Mouse (Mus musculus): ENCODE measurements around the gene Rsrc1. TPM values are rescaled to one million over a fixed set of nuclear protein-coding genes. Genes with fewer than 3 reads are reported as not detected.

The Rsrc1 gene
- polyA plus RNA-seq, 1 experiment, result 12.9 TPM

GRCm38 (mm10) chr3:66964884-66965283 is 16.3 kb upstream of the Rsrc1 start:
- no peak for TF ChIP-seq SRF (IDR thresholded peaks at IDR 0.05; ENCODE audit: control insufficient read depth, insufficient read length, low read depth)
- TF ChIP-seq MYOD1 (IDR thresholded peaks at IDR 0.05; ENCODE audit: control insufficient read depth in 1 of 3, insufficient read length in 2 of 3, low read depth in 2 of 3), result no peak
- no peak for TF ChIP-seq TCF12 (IDR thresholded peaks at IDR 0.05; ENCODE audit: insufficient read depth, poor library complexity, severe bottlenecking)
- TF ChIP-seq REST (IDR thresholded peaks at IDR 0.05; ENCODE audit: insufficient read depth, insufficient read length), result no peak
- no peak for TF ChIP-seq USF1 (IDR thresholded peaks at IDR 0.05; ENCODE audit: low read depth)
- no peak for TF ChIP-seq POLR2A (IDR thresholded peaks at IDR 0.05; ENCODE audit: insufficient read length, low read depth)
- TF ChIP-seq TCF3 (IDR thresholded peaks at IDR 0.05; ENCODE audit: insufficient read length, low read depth), result no peak
- no peak for TF ChIP-seq CEBPB (IDR thresholded peaks at IDR 0.05; ENCODE audit: insufficient read depth, poor library complexity, severe bottlenecking)
- no peak for TF ChIP-seq E2F4 (IDR thresholded peaks at IDR 0.05; ENCODE audit: insufficient read depth)
- no peaks in the 10 kb centered on the region for H3K79me2 ChIP-seq (ENCODE audit: control insufficient read depth, insufficient read depth)
- H3K27me3 ChIP-seq (ENCODE audit: control insufficient read depth, insufficient read depth, insufficient read length), result no peaks in the 10 kb centered on the region
- H3K36me3 ChIP-seq (ENCODE audit: control insufficient read depth, insufficient read depth), result no peaks in the 10 kb centered on the region
- no peak overlapping the region for H3K4me3 ChIP-seq
- H3ac ChIP-seq (ENCODE audit: control insufficient read depth, insufficient read length), result no peak overlapping the region
- H3K4me2 ChIP-seq (ENCODE audit: low read depth), result no peak overlapping the region

GRCm38 (mm10) chr3:66967508-66967907 is 13.7 kb upstream of the Rsrc1 start:
- TF ChIP-seq MAX (IDR thresholded peaks at IDR 0.05; ENCODE audit: low read depth), result no peak
- no peak for TF ChIP-seq USF1 (IDR thresholded peaks at IDR 0.05; ENCODE audit: low read depth)
- no peak for TF ChIP-seq REST (IDR thresholded peaks at IDR 0.05; ENCODE audit: insufficient read depth, insufficient read length)
- TF ChIP-seq CEBPB (IDR thresholded peaks at IDR 0.05; ENCODE audit: insufficient read depth, poor library complexity, severe bottlenecking), result no peak
- no peak for TF ChIP-seq E2F4 (IDR thresholded peaks at IDR 0.05; ENCODE audit: insufficient read depth)

GRCm38 (mm10) chr3:66970261-66970660 is 10.9 kb upstream of the Rsrc1 start:
- no peaks in the 10 kb centered on the region for H3K27me3 ChIP-seq (ENCODE audit: control insufficient read depth, insufficient read depth, insufficient read length)
- H3K79me2 ChIP-seq (ENCODE audit: control insufficient read depth, insufficient read depth), result no peaks in the 10 kb centered on the region
- no peak overlapping the region for H3K4me3 ChIP-seq
- no peak overlapping the region for H3K4me2 ChIP-seq (ENCODE audit: low read depth)
- H3K36me3 ChIP-seq (ENCODE audit: control insufficient read depth, insufficient read depth), result peaks cover 26% of the 10 kb centered on the region
- H3ac ChIP-seq (ENCODE audit: control insufficient read depth, insufficient read length), result no peak overlapping the region
- no peak for TF ChIP-seq USF1 (IDR thresholded peaks at IDR 0.05; ENCODE audit: low read depth)
- TF ChIP-seq MAX (IDR thresholded peaks at IDR 0.05; ENCODE audit: low read depth), result no peak
- TF ChIP-seq TCF12 (IDR thresholded peaks at IDR 0.05; ENCODE audit: insufficient read depth, poor library complexity, severe bottlenecking), result no peak
- TF ChIP-seq MYOG (IDR thresholded peaks at IDR 0.05; ENCODE audit: control insufficient read depth in 1 of 3, insufficient read depth in 1 of 3, insufficient read length in 2 of 3, low read depth in 2 of 3), result no peak
- no peak for TF ChIP-seq TCF3 (IDR thresholded peaks at IDR 0.05; ENCODE audit: insufficient read length, low read depth)
- no peak for TF ChIP-seq E2F4 (IDR thresholded peaks at IDR 0.05; ENCODE audit: insufficient read depth)
- TF ChIP-seq REST (IDR thresholded peaks at IDR 0.05; ENCODE audit: insufficient read depth, insufficient read length), result no peak
- no peak for TF ChIP-seq POLR2A (IDR thresholded peaks at IDR 0.05; ENCODE audit: insufficient read length, low read depth)

More at GRCm38 (mm10) chr3:66967508-66967907, 13.7 kb upstream of the Rsrc1 start:
- Histone ChIP-seq H3K4me2 (ENCODE audit: low read depth) (no peak overlapping the region), H3K4me3 (no peak overlapping the region), H3K79me2 (ENCODE audit: control insufficient read depth, insufficient read depth) (no peaks in the 10 kb centered on the region), H3ac (ENCODE audit: control insufficient read depth, insufficient read length) (no peak overlapping the region), H3K36me3 (ENCODE audit: control insufficient read depth, insufficient read depth) (peaks cover 11% of the 10 kb centered on the region), H3K27me3 (ENCODE audit: control insufficient read depth, insufficient read depth, insufficient read length) (no peaks in the 10 kb centered on the region)

- Histone ChIP-seq H3ac (ENCODE audit: control insufficient read depth, insufficient read length) (no peak overlapping the region), H3K36me3 (ENCODE audit: control insufficient read depth, insufficient read depth) (peaks cover 30% of the 10 kb centered on the region), H3K27me3 (ENCODE audit: control insufficient read depth, insufficient read depth, insufficient read length) (no peaks in the 10 kb centered on the region), H3K79me2 (ENCODE audit: control insufficient read depth, insufficient read depth) (no peaks in the 10 kb centered on the region), H3K4me3 (no peak overlapping the region), H3K4me2 (ENCODE audit: low read depth) (no peak overlapping the region)
- TF ChIP-seq POLR2AphosphoS2 (IDR thresholded peaks at IDR 0.05; ENCODE audit: insufficient read length, low read depth) (no peak), MAX (IDR thresholded peaks at IDR 0.05; ENCODE audit: low read depth) (no peak), SRF (IDR thresholded peaks at IDR 0.05; ENCODE audit: control insufficient read depth, insufficient read length, low read depth) (no peak), POLR2A (IDR thresholded peaks at IDR 0.05; ENCODE audit: insufficient read length, low read depth) (no peak), TCF3 (IDR thresholded peaks at IDR 0.05; ENCODE audit: insufficient read length, low read depth) (no peak), USF1 (IDR thresholded peaks at IDR 0.05; ENCODE audit: low read depth) (no peak), REST (IDR thresholded peaks at IDR 0.05; ENCODE audit: insufficient read depth, insufficient read length) (no peak), TCF12 (IDR thresholded peaks at IDR 0.05; ENCODE audit: insufficient read depth, poor library complexity, severe bottlenecking) (no peak), E2F4 (IDR thresholded peaks at IDR 0.05; ENCODE audit: insufficient read depth) (no peak), MYOD1 (IDR thresholded peaks at IDR 0.05; ENCODE audit: control insufficient read depth in 1 of 3, insufficient read length in 2 of 3, low read depth in 2 of 3) (no peak), MYOG (IDR thresholded peaks at IDR 0.05; ENCODE audit: control insufficient read depth in 1 of 3, insufficient read depth in 1 of 3, insufficient read length in 2 of 3, low read depth in 2 of 3) (no peak), CEBPB (IDR thresholded peaks at IDR 0.05; ENCODE audit: insufficient read depth, poor library complexity, severe bottlenecking) (no peak)
Observed at GRCm38 (mm10) chr3:66970661-66971331, 10.4 kb upstream of the Rsrc1 start.

Measured in myocyte (in vitro differentiated cells).